Mouse (Mus musculus) kidney, embryonic 14.5 days (tissue): ENCODE measurements around the gene Zar1l. TPM values are rescaled to one million over a fixed set of nuclear protein-coding genes. Genes with fewer than 3 reads are reported as not detected.

Experiments used
- ATAC-seq: fragments of 200-750 bp; cut with Nextera tagmentation; 2 replicates; pipeline ENCODE4 v1.8.0; 2017; ENCODE audit warnings: moderate number of reproducible peaks, mild to moderate bottlenecking, moderate TSS enrichment, moderate library complexity; ENCODE audit not compliant: low FRiP score, low TSS enrichment
- H3K27ac ChIP-seq: fragments of 300-500 bp; sonication (generic); 2 replicates; pipeline ENCODE4 v1.5.1; 2014; ENCODE audit warnings: low read depth, mild to moderate bottlenecking, low read length, moderate library complexity, mixed read lengths
- H3K27me3 ChIP-seq: fragments of 300-500 bp; sonication (generic); 2 replicates; pipeline ENCODE4 v1.6.1; 2014; ENCODE audit warnings: mild to moderate bottlenecking, low read length; ENCODE audit not compliant: control insufficient read depth, insufficient read depth
- H3K36me3 ChIP-seq: fragments of 300-500 bp; sonication (generic); 2 replicates; pipeline ENCODE4 v1.6.1; 2014; ENCODE audit warnings: low read length, mixed read lengths; ENCODE audit not compliant: control insufficient read depth, insufficient read depth
- H3K4me1 ChIP-seq: fragments of 300-500 bp; sonication (generic); 2 replicates; pipeline ENCODE4 v1.6.1; 2014; ENCODE audit warnings: low read length, mixed read lengths; ENCODE audit not compliant: control insufficient read depth, insufficient read depth
- H3K4me2 ChIP-seq: fragments of 300-500 bp; sonication (generic); replicated peaks from 2 replicates; pipeline ENCODE4 v1.6.1; 2014; ENCODE audit warnings: low read depth, mild to moderate bottlenecking, low read length
- H3K4me3 ChIP-seq: fragments of 300-500 bp; sonication (generic); 2 replicates; pipeline ENCODE4 v1.5.1; 2014; ENCODE audit warnings: mild to moderate bottlenecking, low read length
- H3K9ac ChIP-seq: fragments of 300-500 bp; sonication (generic); 2 replicates; pipeline ENCODE4 v1.6.1; 2014; ENCODE audit warnings: low read depth, mild to moderate bottlenecking, low read length, moderate library complexity
- H3K9me3 ChIP-seq: fragments of 300-500 bp; sonication (generic); 2 replicates; pipeline ENCODE4 v1.6.1; 2016; ENCODE audit warnings: low read length; ENCODE audit not compliant: control insufficient read depth
- WGBS: fragments of 180-500 bp; shearing (Covaris S2); extraction: QIAGEN DNeasy Blood & Tissue Kit; methylation state at CpG from one replicate; pipeline ENCODE4 v1.1.7; 2014; 5-methylcytosine and 5-hydroxymethylcytosine counted together
- polyA plus RNA-seq: library from polyadenylated mRNA; unstranded; fragments of >200 nt; fragmentation: Nextera tagmentation; extraction: Ambion mirVana; gene quantifications from 2 replicates; pipeline ENCODE4 v1.2.1, GENCODE M21; 2014

Gene Zar1l
- polyA plus RNA-seq: not detected in 2 replicates

DNA sequence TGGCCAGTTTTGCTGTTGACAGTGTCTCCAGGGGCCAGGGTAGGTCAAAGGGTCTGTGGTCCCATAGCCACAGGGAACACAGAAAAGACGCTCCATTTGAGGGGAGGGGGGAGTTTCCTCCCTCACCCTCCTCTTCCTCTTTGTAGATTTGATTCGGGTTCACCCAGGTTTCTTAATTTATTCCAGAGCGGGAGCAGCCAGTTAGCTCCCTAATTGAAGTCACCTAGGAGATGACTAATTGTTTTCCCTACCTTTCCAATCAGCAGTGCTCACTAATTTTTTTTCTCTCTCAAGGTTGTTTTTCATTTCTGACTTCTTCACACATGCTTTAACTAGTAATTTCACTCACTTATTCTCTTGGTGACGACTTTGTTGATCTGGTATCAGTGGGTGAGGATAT, at the start of gene Zar1l:
Gene Zar1l, minus strand, starts transcription at position 101 of the 400 bp plus-strand sequence.
- Histone ChIP-seq H3K4me1 (no peaks in the 10 kb centered on the region), H3K27me3 (no peaks in the 10 kb centered on the region), H3K9ac (no peak within 1 kb of the TSS), H3K27ac (no peak within 1 kb of the TSS), H3K4me3 (no peak within 1 kb of the TSS), H3K9me3 (no peaks in the 10 kb centered on the region), H3K36me3 (no peaks in the 10 kb centered on the region), H3K4me2 (no peak within 1 kb of the TSS)
- no peak for ATAC-seq
- WGBS: 53% methylated on average over 4 of the region's 4 CpGs

DNA sequence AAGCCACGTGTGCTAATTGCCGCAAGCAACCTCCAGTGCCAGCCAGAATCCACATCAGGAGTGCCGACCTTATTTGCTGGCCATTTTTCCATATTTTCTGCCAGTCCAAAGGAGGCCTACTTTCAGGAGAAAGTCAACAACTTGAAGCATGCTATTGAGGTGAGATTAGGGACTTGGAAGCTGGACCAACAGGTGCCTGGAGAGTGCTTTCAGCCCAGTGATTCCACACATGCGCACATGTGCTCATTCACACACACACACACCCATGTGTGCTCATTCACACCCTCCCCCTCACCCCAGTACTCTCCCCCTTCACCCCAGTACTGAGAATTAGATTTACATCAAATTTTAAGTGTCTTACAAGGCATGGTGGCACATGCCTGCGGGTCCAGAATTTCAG, 49.0 kb upstream of the Zar1l start:
- H3K9me3 ChIP-seq: no peaks in the 10 kb centered on the region
- H3K4me3 ChIP-seq: no peak overlapping the region
- no peak overlapping the region for H3K27ac ChIP-seq
- WGBS: 92% methylated on average over 5 of the region's 5 CpGs
- no peak overlapping the region for H3K4me2 ChIP-seq
- no peaks in the 10 kb centered on the region for H3K27me3 ChIP-seq
- H3K4me1 ChIP-seq: no peaks in the 10 kb centered on the region
- no peak for ATAC-seq
- peaks cover 29% of the 10 kb centered on the region for H3K36me3 ChIP-seq
- H3K9ac ChIP-seq: no peak overlapping the region

DNA sequence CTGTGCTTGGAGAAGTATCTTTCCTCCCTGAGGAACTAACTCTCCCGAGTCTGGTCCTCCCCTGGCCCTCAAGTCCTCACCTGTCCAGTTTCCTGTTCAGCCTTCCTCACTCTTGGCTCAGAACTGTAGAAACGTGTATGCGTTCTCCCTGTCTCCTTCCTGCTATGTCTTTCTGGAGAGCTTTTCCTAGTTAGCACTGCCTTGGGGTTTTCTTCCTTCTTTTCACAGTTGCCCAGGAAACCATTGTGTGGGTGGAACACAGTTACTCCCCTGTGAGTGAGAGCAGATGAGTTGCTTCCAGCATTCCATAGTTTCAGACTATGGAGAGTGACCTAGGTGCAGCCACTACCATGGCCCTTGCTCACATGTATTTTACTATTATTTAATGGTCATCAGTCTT, 48.3 kb upstream of the Zar1l start:
- Histone ChIP-seq H3K4me1 (no peaks in the 10 kb centered on the region), H3K36me3 (peaks cover 34% of the 10 kb centered on the region), H3K9ac (no peak overlapping the region), H3K9me3 (no peaks in the 10 kb centered on the region), H3K27me3 (no peaks in the 10 kb centered on the region), H3K27ac (no peak overlapping the region), H3K4me3 (no peak overlapping the region), H3K4me2 (no peak overlapping the region)
- ATAC-seq: no peak
- WGBS: 77% methylated on average over 3 of the region's 3 CpGs

DNA sequence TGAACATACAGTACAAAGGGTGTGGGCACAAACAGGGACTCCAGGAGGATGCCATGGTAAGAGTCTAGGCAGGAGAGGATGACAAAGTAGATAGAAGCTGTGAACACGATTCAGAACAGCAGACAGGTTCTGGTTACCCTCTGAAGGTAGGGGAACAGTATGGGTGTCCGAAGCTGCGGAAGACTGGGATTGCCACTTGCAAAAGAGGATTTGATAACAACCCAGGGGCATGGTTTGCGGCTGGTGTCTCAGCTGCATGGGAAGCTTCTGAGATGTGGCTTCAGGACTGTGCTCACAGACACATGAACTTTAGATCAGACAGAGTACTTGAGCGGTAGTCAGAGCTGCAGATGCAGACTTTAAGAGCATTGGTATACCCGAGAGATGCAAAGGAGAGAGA, 46.5 kb upstream of the Zar1l start:
- Histone ChIP-seq H3K27ac (no peak overlapping the region), H3K4me2 (no peak overlapping the region), H3K27me3 (no peaks in the 10 kb centered on the region), H3K4me3 (no peak overlapping the region), H3K9me3 (no peaks in the 10 kb centered on the region), H3K4me1 (no peaks in the 10 kb centered on the region), H3K9ac (no peak overlapping the region), H3K36me3 (peaks cover 38% of the 10 kb centered on the region)
- ATAC-seq: no peak
- WGBS: 95% methylated on average over 6 of the region's 6 CpGs

DNA sequence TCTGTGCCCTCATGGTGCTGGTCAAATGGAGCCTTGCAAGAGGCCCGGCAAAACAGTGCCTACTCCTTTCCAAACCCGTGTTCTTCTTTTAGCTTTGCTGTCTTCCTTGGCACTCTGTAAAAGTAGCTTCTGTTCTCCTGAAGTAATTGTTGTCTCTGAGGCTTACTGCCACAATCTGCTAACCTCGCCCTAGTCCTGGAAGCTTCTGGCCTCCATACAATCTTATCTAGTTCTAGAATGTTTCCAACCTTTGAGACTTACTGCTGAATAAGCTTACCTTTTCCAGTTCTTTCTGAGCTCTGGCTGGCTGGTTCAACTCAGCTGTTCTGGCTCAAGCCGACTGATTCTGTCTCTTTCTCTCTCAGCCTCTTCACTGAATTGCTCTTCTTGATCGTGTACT, 43.8 kb upstream of the Zar1l start:
- H3K9ac ChIP-seq: no peak overlapping the region
- H3K27ac ChIP-seq: no peak overlapping the region
- H3K4me3 ChIP-seq: no peak overlapping the region
- H3K4me2 ChIP-seq: no peak overlapping the region
- H3K9me3 ChIP-seq: no peaks in the 10 kb centered on the region
- peaks cover 37% of the 10 kb centered on the region for H3K36me3 ChIP-seq
- no peak for ATAC-seq
- H3K27me3 ChIP-seq: no peaks in the 10 kb centered on the region
- no peaks in the 10 kb centered on the region for H3K4me1 ChIP-seq
- WGBS: 90% methylated on average over 5 of the region's 5 CpGs

DNA sequence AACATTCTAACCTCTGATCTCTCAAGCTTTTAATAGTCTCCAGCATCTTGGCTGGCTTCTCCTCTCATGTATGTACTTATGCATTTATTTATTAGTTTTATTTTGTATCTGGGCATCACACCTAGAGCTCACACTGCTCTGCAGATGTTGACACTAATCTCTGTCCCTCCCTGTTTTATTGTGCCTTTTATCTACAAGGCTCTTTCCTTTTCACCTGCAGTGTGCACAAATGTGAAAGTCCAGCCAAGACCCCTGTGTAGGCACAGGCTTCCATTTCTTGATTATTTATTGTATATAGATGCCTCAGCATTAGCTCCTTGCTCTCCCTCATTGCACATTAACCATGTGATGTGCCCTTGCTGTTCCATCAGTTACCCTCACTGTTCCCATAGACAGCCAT, 43.4 kb upstream of the Zar1l start:
- Histone ChIP-seq H3K27me3 (no peaks in the 10 kb centered on the region), H3K4me1 (no peaks in the 10 kb centered on the region), H3K27ac (no peak overlapping the region), H3K4me2 (no peak overlapping the region), H3K9ac (no peak overlapping the region), H3K9me3 (no peaks in the 10 kb centered on the region), H3K4me3 (no peak overlapping the region), H3K36me3 (peaks cover 38% of the 10 kb centered on the region)
- ATAC-seq: no peak

DNA sequence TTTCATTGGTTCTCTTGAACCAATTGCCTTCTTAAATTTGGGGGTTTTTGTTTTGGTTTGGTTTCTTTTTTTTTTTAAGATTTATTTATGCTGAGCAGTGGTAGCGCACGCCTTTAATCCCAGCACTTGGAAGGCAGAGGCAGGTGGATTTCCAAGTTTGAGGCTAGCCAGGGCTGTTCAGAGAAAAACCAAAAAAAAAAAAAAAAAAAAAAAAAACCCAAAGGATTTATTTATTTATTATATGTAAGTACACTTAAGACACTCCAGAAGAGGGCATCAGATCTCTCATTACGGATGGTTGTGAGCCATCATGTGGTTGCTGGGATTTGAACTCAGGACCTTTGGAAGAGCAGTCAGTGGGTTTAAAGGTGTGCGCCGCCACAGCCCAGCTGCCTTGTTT, 42.9 kb upstream of the Zar1l start:
- Histone ChIP-seq H3K9me3 (no peaks in the 10 kb centered on the region), H3K36me3 (peaks cover 38% of the 10 kb centered on the region), H3K4me2 (no peak overlapping the region), H3K4me1 (no peaks in the 10 kb centered on the region), H3K27ac (no peak overlapping the region), H3K4me3 (no peak overlapping the region), H3K9ac (no peak overlapping the region), H3K27me3 (no peaks in the 10 kb centered on the region)
- WGBS: 98% methylated on average over 5 of the region's 5 CpGs
- ATAC-seq: no peak

DNA sequence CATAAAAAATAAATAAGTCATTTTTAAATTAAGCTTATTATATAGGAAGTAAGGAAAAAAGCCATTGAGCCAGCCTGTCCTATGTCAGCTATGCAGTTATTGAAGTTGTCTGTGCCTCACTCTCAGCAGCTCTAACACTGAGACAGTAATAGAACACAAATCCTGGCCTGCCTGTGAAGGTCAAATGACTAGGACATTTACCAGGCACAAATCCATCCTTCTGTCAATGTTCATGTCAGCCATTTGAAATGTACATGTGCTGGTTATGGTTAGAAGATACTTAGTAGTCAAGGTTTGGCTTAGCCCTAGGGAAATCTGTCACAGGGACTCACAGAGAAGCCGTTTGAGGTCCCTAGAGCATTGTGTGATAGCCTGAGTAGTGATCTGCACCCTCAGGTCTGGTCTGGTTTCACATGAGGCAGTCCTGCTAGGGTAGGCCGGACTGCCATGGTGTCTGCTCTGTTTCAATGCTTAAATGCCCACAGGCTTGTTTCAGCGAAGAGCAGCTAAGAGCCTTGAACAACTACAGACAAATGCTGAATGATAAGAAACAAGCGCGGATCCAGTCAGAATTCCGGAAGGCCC, 41.6 kb upstream of the Zar1l start:
- no peaks in the 10 kb centered on the region for H3K9me3 ChIP-seq
- H3K9ac ChIP-seq: no peak overlapping the region
- H3K27me3 ChIP-seq: no peaks in the 10 kb centered on the region
- no peak for ATAC-seq
- peaks cover 43% of the 10 kb centered on the region for H3K36me3 ChIP-seq
- H3K4me2 ChIP-seq: no peak overlapping the region
- no peak overlapping the region for H3K27ac ChIP-seq
- H3K4me3 ChIP-seq: no peak overlapping the region
- WGBS: 95% methylated on average over 6 of the region's 6 CpGs
- no peaks in the 10 kb centered on the region for H3K4me1 ChIP-seq

DNA sequence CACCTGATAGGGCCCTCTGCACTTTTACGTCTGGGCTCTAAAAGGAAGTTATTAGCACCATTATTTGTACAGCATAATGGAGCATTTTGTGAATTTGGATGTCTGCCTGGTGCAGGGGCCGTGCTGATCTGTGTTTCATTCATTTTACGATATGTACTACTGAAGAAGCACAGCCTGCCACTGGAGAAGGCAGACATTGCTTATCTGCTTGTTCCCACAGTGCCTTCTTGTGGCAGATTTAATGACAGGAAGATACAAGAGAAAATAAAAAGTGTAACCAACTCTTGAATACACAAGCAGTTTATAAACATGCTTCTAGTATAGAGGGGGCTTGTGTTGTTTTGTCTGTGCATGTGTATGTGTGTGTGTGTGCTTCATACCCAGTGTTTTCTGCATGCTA, 33.7 kb upstream of the Zar1l start:
- H3K4me1 ChIP-seq: no peaks in the 10 kb centered on the region
- 47% methylated on average over 3 of the region's 3 CpGs for WGBS

More for the DNA sequence above, 33.7 kb upstream of the Zar1l start:
- no peak for ATAC-seq
- Histone ChIP-seq H3K27ac (no peak overlapping the region), H3K4me3 (no peak overlapping the region), H3K4me2 (no peak overlapping the region), H3K9ac (no peak overlapping the region), H3K27me3 (no peaks in the 10 kb centered on the region), H3K36me3 (peaks cover 50% of the 10 kb centered on the region), H3K9me3 (no peaks in the 10 kb centered on the region)
